Mouse (Mus musculus): ENCODE measurements around the gene Txnrd3.

Txnrd3 gene

GRCm38 (mm10) chr6:89643798-89644270, at the start of gene Txnrd3:
Gene Txnrd3 (plus strand): TSS chr6:89643988.
- peak; percentile 79 for DNase-seq (ENCODE audit: low read depth, low spot score)

GRCm38 (mm10) chr6:89595018-89595776, 48.6 kb upstream of the Txnrd3 start, which contains the start of gene Chchd6:
Gene Chchd6 (minus strand): TSS chr6:89595652.
- peak; percentile 81 for DNase-seq (ENCODE audit: low read depth, low spot score)

DNA sequence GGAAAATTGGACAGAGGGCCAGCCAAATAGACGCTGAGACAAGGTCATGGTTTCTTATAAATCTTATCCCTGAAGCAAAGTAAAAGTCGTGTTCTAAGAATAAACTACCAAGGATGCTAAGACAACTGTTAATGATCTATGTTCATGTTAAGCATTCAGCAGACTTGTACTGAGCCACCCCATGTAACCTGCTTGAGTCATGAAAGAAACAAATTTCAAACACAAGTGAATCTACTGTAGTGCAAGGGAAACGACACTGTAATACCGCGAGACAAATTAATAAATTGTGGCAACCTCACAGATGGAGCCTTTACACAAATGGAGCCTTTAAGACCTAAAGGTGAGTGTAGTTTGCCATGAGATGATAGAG, 48.0 kb upstream of the Txnrd3 start:
- no peak for DNase-seq (ENCODE audit: low read depth, low spot score)

- no peak for DNase-seq (ENCODE audit: low read depth, low spot score)
Observed at GRCm38 (mm10) chr6:89596510-89596909, 47.3 kb upstream of the Txnrd3 start.

- DNase-seq (ENCODE audit: low read depth, low spot score), result no peak
Observed at GRCm38 (mm10) chr6:89606096-89606495, 37.7 kb upstream of the Txnrd3 start.

DNA sequence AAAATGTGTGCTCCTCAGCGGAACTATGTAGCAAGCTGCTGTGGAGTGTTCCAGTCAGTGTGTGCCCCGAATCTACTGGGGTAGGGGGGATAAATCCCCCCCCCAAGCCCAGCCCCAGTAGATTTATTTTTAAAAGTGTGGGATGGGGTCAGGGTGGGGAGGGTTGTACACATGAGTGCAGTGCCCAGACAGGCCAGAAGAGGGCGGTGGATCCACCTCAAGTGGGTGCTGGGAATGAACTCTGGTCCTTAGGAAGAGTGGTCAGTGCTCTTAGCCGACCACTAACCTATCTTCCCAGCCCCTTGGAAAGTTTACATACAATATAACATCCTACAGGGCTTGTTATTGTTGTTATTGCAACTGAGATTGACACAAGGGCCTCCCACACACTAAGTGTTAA, 35.8 kb upstream of the Txnrd3 start:
- no peak for DNase-seq (ENCODE audit: low read depth, low spot score)

DNA sequence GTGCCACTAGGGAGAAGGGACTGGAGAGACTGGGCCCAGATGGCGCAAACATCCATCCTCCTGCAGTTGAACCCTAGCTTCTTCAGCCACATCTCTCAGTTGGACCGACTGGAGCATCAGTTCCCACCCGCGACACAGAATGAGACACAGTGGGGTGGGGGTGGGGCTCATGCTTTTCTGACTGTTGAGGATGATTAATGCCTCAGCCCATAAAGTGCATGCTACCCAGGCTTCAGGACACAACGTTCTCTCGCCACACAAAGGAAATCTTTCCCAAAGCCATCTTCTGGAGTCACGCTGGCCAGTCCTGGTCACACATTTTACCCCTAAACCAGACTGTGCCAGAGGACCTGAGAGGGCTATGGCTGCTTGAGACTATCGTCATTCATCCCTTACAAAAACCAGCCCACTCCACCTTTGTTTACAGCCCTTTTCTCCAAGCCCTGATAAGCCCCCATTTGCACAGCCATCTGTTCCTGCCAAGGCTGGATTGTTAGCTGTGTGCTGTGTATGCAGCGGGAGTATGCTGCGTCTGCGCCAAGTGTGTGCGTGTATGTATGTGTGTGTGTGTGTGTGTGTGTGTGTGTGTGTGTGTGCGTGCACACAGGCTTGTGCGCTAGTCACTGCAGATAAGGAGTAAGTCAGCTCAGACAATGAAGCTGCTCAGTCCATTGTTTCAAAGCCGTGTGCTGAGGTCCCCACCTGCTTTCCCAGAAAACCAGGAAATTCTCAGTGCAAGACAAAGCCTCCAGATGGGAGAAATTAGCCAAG, 30.3 kb upstream of the Txnrd3 start:
- no peak for DNase-seq (ENCODE audit: low read depth, low spot score)

DNA sequence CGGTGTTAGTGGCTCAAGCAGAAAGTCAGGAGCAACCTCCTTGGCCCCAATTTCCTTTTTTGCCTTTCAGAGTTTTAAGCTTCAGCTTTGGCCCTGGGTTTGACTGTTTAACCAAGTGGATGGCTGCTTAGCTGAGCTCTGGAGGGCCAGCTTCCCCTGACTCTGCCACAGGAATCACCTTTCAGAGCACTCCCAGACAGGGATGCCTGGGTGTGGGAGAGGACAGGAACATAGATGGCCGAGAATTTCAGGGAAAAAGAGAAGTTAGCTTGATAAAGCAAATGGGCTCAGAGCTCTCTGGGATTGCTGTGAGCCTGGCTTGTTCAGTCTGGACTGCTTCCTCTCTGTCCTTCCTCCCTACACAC, 29.7 kb upstream of the Txnrd3 start:
- DNase-seq (ENCODE audit: low read depth, low spot score), result no peak

GRCm38 (mm10) chr6:89614596-89615372, 29.0 kb upstream of the Txnrd3 start:
- no peak for DNase-seq (ENCODE audit: low read depth, low spot score)

DNA sequence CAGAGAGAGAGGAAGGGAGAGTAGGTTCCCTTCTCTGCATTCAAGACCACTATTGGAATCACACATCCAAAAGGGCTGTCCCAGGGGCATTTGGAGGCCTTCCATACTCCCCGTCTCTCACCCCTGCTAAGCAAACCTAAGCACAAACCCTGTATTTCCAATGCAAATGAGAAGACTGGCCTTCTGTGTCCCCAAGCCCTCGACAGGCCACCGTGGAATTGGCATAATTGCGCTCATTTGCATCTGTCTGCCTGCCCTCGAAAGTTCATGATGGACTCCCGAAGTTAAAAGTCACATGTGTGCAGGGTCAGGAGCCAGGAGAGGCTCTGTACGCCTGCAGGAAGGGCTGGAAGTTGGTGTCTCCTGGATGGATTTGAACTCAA, 28.4 kb upstream of the Txnrd3 start:
- no peak for DNase-seq (ENCODE audit: low read depth, low spot score)

GRCm38 (mm10) chr6:89622647-89623046, 21.1 kb upstream of the Txnrd3 start:
- no peak for DNase-seq (ENCODE audit: low read depth, low spot score)

DNA sequence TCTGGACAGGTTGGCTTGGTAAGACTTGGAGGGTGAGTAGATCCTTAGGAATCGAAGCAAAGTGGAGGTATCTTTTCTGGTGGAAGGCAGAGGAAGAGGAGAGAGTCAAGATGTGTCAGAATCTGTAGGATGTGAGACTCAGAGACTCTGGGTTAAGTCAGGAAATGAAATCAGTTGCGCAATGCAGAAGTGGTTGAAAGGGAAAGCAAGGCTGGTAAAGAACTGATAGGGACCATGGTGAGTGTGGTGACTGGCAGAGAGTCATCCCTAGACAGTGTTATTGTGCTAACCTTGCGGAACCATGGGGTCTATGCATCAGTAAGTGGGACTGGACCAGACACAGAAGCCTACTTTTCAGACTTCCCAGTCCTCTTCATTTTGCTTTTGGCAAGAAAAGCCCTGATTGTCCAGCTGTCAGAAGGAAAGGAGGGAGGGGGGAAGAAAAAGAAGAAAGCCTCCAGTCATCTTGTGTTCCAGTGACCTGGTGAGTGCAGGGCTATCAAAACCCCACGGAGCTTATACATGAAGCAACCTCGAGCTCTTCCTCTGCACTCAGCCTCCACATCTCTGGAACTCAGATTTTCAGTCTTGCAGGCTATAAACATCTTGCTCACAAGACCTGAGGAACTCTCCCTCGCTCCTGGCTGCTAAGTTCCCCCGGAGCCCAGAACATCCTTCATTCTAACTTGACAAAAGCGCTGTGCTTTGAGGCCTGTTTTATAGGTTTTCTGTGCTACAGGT, 15.6 kb upstream of the Txnrd3 start:
- DNase-seq (ENCODE audit: low read depth, low spot score), result no peak

- peak; percentile 78 for DNase-seq (ENCODE audit: low read depth, low spot score)
Observed at GRCm38 (mm10) chr6:89631809-89632562, 11.8 kb upstream of the Txnrd3 start.

DNA sequence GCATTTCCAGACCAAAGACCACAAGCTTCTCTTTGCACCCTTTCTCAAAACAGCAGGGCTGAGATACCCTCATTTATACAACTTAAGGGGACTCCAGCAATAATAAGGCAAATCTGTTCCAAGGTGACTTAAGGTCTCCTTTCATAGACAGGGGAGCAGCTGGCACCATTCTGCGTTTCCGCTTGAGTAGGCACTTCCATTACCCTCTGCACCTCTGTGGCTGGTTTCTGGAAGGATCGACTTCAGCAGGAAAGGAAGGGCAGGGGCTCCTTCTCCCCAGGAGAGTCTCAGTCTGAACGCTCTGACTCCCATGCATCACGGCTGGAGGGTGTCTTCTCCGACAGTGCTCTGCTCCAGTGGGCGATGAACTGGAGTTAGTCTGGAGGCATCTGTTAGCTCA, 10.7 kb upstream of the Txnrd3 start:
- DNase-seq (ENCODE audit: low read depth, low spot score), result no peak

- peak; percentile 50 for DNase-seq (ENCODE audit: low read depth, low spot score)
Observed at GRCm38 (mm10) chr6:89634400-89634799, 9.4 kb upstream of the Txnrd3 start.

DNA sequence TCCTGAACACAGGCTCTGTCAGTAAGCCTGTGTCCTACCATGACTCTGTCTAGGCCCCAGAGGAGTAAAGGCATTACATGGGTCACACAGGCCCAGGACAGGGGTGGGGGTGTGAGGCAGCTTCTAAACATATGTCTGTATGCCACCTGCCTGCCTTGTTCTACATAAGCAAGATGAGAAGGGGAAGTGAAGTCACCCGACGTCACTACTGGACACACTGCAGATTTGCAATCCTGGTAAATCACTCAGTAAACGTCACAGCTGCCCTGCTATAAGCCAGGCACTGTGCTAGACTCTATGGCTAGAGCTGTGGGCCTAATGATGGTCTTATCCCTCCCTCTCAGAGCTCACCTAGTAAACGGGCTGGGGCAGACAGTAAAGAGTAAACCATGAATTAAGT, 5.8 kb upstream of the Txnrd3 start:
- no peak for DNase-seq (ENCODE audit: low read depth, low spot score)

GRCm38 (mm10) chr6:89639025-89639424, 4.8 kb upstream of the Txnrd3 start:
- no peak for DNase-seq (ENCODE audit: low read depth, low spot score)

DNA sequence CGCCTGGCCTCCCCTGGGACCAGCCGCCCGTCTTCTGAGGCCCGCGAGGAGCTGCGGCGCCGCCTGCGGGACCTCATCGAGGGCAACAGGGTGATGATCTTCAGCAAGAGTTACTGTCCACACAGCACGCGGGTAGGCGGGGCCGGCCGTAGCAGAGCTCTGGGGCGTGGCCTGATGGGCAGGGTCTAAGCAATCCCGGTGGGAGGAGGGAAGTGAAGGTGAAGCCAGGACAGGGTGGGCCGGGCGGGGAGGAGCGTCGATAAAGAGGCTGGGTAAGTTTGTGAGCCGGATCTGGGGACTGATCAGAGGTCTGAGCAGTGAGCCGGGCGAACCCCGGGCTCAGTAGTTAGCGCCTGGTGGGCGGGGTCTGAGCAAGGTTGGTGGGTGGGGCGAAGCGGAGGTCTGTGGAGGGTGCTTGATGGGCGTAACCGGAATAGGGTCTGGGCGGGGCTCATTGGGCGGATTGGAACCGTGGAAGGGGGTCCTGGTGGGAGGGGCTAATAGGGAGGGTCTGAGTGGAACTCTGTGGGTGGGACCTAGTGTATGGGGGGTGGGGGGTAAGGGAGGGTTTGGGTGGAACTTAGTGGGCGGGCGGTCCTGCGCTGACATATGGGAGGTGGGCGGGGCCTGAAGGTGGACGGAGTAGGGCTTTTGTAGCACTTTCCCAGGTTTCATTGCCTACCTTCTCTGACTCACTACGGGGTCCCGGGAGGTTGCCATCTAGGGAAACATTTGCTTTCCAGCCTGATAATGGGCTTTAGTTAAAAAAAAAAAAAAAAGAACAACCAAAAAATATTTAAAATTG, 685 bp downstream of the Txnrd3 start:
- DNase-seq (ENCODE audit: low read depth, low spot score), result peak; percentile 77

DNA sequence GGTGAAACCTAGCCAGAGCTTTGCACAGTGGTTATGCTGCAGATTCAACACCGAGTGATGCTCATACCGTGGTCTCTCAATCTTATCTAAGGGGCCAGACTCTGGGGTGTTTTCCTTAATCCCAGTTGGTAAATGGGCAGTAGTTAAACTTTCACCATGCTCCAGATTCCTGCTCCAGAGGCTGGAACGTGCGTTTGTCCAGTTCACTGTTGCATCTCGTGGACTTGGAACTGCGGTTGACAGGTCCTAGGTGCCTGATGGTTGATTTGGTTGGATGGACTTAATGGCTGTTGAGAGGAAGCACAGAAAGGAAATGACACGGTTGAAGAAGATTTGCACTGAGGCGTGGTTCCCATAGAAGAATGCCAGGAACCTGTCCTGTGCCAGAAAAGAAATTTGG, 6.1 kb downstream of the Txnrd3 start:
- no peak for DNase-seq (ENCODE audit: low read depth, low spot score)

DNA sequence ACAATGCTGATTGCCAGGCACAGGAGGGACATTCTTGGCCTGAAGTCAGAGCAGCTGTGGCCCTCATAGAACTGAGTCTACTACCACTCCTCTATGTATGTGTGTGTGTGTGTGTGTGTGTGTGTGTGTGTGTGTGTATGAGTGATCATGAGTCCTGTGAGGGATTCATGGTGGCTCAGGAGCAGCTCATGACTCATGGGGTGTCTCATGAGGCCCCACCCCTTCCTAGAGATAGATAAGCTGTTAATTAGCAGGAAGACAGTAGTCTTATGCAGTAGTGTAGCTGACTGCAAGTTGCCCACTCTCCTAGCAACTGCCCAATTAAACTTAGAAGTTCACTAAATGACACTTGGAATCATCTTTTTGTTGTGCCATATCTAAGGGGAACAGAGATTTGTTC, 8.0 kb downstream of the Txnrd3 start:
- DNase-seq (ENCODE audit: low read depth, low spot score), result no peak
